Mouse (Mus musculus): ENCODE results near the gene Kdf1. TPM values are rescaled to one million over a fixed set of nuclear protein-coding genes. Genes with fewer than 3 reads are reported as not detected.

Gene Kdf1
- polyA plus RNA-seq, 1 experiment from 2014 or later, result 0.74 TPM

DNA sequence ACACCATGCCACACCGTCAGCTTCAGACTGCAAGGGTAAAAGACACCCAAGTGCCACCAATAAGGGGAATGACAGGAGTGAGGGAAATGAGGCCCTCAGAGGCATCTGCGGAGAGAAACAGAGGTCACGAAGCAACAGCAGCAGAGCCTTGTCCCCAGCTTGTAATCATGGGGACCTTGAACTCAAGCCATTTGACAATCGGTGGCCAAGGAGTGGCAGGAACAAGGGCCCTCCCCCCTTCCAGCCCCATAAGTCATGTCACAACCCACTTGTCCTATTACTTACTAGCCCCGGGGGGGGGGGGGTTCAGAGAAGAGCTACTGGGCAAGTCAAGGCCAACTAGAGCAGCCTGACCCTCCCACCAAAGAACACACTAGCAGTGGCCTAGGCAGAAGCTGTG is 17.9 kb downstream of the Kdf1 start:
- H3K9me3 ChIP-seq, result no peaks in the 10 kb centered on the region
- peaks cover 58% of the 10 kb centered on the region for H3K36me3 ChIP-seq
- H3K4me1 ChIP-seq (replicated peaks), result no peaks in the 10 kb centered on the region
- no peak overlapping the region for H3K9ac ChIP-seq
- ATAC-seq (ENCODE audit: low FRiP score, low read depth), result no peak
- no peak overlapping the region for H3K4me2 ChIP-seq
- H3K27ac ChIP-seq (replicated peaks), result no peak overlapping the region
- no peak overlapping the region for H3K4me3 ChIP-seq
- no peaks in the 10 kb centered on the region for H3K27me3 ChIP-seq
- 90% methylated on average over 5 of the region's 5 CpGs for WGBS

DNA sequence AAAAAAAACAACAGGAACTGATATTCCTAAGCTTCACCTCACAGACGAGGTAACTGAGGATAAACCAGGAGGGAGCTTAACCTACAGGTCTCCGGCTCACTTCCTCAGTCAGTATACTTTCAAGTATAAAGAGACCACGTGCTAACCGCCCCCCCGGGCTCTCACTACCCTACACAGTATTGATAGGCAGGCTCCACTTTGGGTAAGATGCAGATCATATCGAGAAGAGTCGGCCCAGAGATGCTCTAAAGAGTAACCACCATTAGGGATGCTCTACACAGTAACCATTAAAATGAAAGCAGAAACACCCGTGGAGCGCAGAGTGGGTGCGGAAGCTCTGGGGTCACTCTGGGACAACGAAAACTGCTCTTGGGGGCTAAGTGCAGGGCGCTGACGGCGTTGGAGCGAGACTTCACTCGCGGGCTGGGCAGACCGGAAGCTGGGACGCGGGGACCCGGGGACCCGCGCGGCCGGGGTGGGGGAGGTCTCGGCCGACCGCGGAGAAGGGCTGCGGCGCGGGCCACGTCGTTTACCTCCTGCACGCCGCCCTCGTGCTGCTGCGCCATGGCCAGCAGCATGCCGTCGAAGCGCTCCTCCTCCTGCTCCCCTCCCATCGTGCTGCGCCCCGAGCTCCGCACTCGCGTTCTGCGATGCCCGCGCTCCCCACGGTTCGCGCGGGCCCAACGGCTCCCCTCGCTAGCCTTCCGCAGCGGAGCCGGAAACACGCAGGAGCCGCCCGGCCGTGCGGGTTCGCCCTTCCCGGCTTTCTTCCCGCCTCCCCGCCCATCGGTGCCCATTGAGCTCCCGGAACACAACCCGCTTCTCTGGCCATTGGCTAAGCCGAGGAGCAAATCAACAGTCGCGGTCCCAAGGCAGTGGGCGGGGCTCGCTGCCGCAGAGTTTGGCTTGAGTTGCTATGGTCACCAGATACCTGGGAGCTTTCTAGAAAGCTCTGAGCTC is 26.8 kb downstream of the Kdf1 start, which contains the start of gene Nudc:
Nudc (minus strand) TSS at position 725 of the 960 bp plus-strand sequence.
- Histone ChIP-seq H3K4me3 (peak within 1 kb of the TSS; percentile 95), H3K4me1 (replicated peaks) (peaks cover 23% of the 10 kb centered on the region), H3K9me3 (no peaks in the 10 kb centered on the region), H3K27me3 (no peaks in the 10 kb centered on the region), H3K9ac (peak within 1 kb of the TSS; percentile 87), H3K27ac (replicated peaks) (peak within 1 kb of the TSS; percentile 88), H3K36me3 (peaks cover 15% of the 10 kb centered on the region; the same call in 1 of the 2 replicates), H3K4me2 (peak within 1 kb of the TSS; percentile 88)
- ATAC-seq (ENCODE audit: low FRiP score, low read depth), result peak; percentile 99
- under 1% methylated on average over 71 of the region's 77 CpGs for WGBS

DNA sequence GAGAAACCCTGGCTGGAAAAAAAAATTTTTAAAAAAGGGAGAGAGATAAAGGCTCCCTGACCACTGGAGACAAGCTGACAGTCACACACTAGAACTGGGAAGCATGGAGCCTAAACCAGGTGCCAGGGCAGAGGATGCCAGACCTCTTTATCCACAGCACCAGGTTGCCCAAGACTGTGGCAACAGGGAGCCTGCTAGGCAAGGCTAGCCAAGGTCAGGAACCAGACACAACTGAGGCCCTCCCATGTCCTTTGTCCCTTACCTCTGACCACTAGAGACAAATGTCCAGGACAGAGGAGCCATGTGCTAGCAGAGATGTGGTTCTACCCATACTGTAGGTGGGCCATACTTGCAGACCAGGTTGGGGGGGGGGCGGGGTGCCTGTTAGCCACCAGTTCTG is 33.3 kb downstream of the Kdf1 start:
- no peak overlapping the region for H3K4me2 ChIP-seq
- no peak for ATAC-seq (ENCODE audit: low FRiP score, low read depth)
- no peak overlapping the region for H3K9ac ChIP-seq
- H3K4me1 ChIP-seq (replicated peaks), result no peaks in the 10 kb centered on the region
- H3K9me3 ChIP-seq, result no peaks in the 10 kb centered on the region
- H3K27me3 ChIP-seq, result no peaks in the 10 kb centered on the region
- no peaks in the 10 kb centered on the region for H3K36me3 ChIP-seq
- no peak overlapping the region for H3K4me3 ChIP-seq
- H3K27ac ChIP-seq (replicated peaks), result no peak overlapping the region
- 88% methylated on average over 1 of the region's 1 CpGs for WGBS

DNA sequence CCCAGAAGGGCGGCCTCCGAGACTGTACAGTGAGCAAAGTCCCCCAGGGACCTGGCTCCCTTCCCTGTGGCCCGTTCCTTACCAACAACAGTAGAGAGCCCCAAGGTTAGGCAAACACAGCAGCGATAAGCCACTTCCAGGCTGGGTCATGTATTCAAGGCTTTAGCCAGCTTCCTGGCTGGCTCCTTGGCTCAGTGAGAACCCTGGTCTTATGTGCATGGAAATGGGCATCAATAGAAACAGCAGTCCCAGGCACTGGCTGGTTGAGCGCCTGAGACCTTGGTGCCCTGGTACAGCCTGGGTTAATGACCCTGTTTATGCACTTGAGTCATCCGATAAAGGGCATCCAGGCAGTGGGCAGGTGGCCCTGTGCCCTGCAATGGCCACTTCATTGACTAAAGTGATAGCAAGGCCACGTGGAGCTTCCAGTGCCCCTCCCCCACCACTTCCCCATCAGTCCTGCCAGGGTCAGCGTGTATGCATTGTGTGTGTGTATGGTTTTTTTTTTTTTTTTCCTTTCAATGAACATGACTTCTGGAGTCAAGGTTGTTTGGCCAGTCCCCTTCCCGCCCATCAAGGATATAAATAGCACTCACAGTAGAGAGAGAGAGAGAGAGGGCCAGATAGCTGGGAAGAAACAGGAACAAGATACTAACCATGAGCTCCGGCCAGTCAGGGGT is 34.1 kb downstream of the Kdf1 start, which contains the start of gene Nr0b2:
Nr0b2 (plus strand) TSS at position 609 of the 680 bp plus-strand sequence.
- no peaks in the 10 kb centered on the region for H3K4me1 ChIP-seq (replicated peaks)
- no peaks in the 10 kb centered on the region for H3K9me3 ChIP-seq
- H3K4me2 ChIP-seq, result no peak within 1 kb of the TSS
- H3K27ac ChIP-seq (replicated peaks), result no peak within 1 kb of the TSS
- WGBS, result 75% methylated on average over 10 of the region's 10 CpGs
- no peak within 1 kb of the TSS for H3K9ac ChIP-seq
- ATAC-seq (ENCODE audit: low FRiP score, low read depth), result no peak
- H3K36me3 ChIP-seq, result no peaks in the 10 kb centered on the region
- H3K4me3 ChIP-seq, result no peak within 1 kb of the TSS
- H3K27me3 ChIP-seq, result no peaks in the 10 kb centered on the region

DNA sequence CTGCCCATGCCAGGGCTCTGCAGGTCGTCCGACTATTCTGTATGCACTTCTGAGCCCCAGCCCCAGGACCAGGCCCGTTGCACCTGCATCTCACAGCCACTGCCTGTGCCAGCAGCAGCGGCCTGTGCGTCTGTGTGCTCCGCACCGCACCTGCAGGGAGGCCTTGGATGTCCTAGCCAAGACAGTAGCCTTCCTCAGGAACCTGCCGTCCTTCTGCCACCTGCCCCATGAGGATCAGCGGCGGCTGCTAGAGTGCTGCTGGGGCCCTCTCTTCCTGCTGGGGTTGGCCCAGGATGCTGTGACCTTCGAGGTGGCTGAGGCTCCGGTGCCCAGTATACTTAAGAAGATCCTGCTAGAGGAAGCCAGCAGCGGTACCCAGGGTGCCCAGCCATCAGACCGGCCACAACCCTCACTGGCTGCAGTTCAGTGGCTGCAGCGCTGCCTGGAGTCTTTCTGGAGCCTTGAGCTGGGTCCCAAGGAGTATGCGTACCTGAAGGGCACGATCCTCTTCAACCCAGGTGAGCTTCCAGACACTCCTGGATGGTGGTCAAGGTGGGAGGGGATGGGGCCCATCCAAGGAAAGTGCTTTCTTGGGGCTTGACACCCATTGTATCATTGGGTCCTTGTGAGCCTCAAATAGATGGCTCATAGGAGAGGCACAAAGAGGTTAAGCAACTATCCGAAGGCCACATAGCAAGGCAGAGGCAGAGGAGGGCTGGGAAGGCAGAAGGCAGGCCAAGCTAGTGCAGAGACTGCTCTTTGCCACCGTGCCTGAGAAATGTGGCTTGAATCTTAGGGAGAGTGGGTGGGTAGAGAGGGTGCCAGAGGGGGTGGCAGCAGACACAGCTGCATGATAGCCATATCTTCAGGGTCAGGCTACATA is 34.9 kb downstream of the Kdf1 start:
- 82% methylated on average over 19 of the region's 19 CpGs for WGBS
- Histone ChIP-seq H3K9me3 (no peaks in the 10 kb centered on the region), H3K4me3 (no peak overlapping the region), H3K27me3 (no peaks in the 10 kb centered on the region), H3K27ac (replicated peaks) (no peak overlapping the region), H3K36me3 (no peaks in the 10 kb centered on the region), H3K4me2 (no peak overlapping the region), H3K9ac (no peak overlapping the region), H3K4me1 (replicated peaks) (no peaks in the 10 kb centered on the region)
- no peak for ATAC-seq (ENCODE audit: low FRiP score, low read depth)

DNA sequence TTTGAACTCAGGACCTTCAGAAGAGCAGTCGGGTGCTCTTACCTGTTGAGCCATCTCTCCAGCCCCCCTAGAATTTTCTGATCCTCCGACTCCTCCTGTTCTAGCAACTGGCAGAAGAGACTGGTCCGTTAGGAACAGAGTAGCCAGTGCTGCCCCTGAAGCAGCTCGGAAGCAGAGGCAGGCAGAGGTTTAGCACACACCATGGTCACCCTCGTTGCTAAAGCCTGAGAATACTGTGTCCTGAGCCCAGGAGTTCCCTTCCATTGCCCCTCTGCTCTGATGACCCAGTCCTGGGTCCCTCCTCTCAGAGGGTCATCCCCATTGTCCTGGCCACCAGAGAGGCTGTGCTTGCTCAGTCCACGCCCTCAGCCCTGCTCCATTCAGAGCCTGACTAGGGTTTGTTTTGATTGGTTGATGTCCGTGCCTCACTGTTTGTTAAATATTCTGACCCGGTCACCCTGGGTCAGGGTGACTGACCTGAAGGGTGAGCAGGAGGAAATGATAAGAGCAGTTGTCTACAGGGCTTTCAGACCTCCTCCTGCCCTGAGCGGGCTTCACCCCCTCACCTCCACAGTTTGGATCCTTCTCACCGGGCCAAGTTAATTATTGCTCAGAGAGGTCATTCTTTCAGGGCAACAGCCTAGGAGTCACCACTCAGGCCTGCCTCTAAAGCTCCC is 38.4 kb downstream of the Kdf1 start:
- Histone ChIP-seq H3K36me3 (no peaks in the 10 kb centered on the region), H3K9me3 (no peaks in the 10 kb centered on the region), H3K4me2 (no peak overlapping the region), H3K4me1 (replicated peaks) (no peaks in the 10 kb centered on the region), H3K9ac (no peak overlapping the region), H3K27me3 (no peaks in the 10 kb centered on the region), H3K4me3 (no peak overlapping the region), H3K27ac (replicated peaks) (no peak overlapping the region)
- ATAC-seq (ENCODE audit: low FRiP score, low read depth), result no peak
- WGBS, result 27% methylated on average over 10 of the region's 10 CpGs

DNA sequence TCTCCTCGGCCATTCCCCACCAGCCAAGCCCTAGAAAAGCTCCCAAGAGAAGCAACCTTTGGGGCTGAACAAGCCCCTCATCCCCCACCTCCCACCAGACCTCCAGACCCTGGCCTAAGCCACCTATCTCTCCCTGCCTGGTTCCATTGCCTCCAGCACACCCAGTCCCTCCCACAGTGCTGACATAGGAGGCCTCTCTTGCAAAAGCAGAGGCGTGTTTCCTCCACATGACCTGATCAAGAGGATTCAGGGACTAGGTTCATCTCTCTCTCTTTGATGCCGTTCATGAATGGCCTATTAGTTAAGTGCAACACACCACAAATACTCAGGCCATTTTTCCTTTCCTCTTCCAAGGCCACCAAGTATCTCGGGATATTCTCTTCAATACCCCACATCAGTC is 41.1 kb downstream of the Kdf1 start:
- Histone ChIP-seq H3K9ac (no peak overlapping the region), H3K9me3 (no peaks in the 10 kb centered on the region), H3K36me3 (no peaks in the 10 kb centered on the region), H3K4me3 (no peak overlapping the region), H3K4me2 (no peak overlapping the region), H3K27ac (replicated peaks) (no peak overlapping the region), H3K4me1 (replicated peaks) (no peaks in the 10 kb centered on the region), H3K27me3 (no peaks in the 10 kb centered on the region)
- 83% methylated on average over 4 of the region's 4 CpGs for WGBS
- ATAC-seq (ENCODE audit: low FRiP score, low read depth), result no peak

DNA sequence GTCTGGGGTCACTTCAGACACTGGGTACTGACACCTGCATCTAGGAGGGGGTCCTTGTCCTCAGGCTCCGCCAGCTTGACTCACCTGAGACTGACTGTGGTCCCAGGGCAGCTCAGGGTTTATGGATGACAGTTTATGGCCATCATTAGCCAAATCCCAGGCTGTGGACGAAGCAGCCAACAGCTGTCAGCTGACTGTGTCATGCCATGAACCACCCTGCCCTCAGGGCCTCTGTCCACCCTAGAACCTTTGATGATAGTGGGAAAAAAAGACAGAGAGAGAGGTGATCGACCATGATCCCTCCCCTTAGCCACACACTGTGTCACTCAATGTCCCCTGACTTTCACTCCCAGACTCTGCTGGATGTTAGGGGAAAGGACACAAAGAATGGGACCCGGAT is 42.9 kb downstream of the Kdf1 start:
- Histone ChIP-seq H3K4me1 (replicated peaks) (no peaks in the 10 kb centered on the region), H3K4me2 (no peak overlapping the region), H3K4me3 (no peak overlapping the region), H3K9me3 (no peaks in the 10 kb centered on the region), H3K9ac (no peak overlapping the region), H3K27ac (replicated peaks) (no peak overlapping the region), H3K36me3 (no peaks in the 10 kb centered on the region), H3K27me3 (no peaks in the 10 kb centered on the region)
- WGBS, result 77% methylated on average over 4 of the region's 4 CpGs
- ATAC-seq (ENCODE audit: low FRiP score, low read depth), result no peak

DNA sequence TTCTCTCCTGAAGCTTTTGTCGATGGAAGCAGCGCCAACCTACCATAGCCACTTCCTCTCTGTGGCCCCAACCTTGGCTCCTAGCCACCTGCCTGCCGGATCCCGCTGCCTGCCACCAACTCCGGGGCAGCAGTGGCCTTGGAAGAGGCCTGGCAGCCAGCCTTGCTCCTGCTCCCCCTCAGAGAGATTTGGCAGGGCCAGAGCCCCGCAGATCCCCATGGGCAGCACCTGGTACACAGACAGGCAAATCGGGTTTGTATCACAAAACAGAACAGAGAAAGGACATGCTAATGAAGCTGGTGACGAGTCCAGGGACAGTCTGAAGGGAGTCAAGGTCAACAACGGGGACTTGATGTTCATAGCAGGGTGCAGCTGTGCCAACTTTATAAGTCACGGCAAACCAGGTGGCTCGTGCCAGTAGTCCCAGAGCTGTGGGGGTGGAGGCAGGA is 44.4 kb downstream of the Kdf1 start:
- no peak for ATAC-seq (ENCODE audit: low FRiP score, low read depth)
- no peak overlapping the region for H3K4me2 ChIP-seq
- H3K36me3 ChIP-seq, result no peaks in the 10 kb centered on the region
- H3K27me3 ChIP-seq, result no peaks in the 10 kb centered on the region
- H3K9me3 ChIP-seq, result no peaks in the 10 kb centered on the region
- no peaks in the 10 kb centered on the region for H3K4me1 ChIP-seq (replicated peaks)
- H3K9ac ChIP-seq, result no peak overlapping the region
- WGBS, result 59% methylated on average over 11 of the region's 11 CpGs
- H3K27ac ChIP-seq (replicated peaks), result no peak overlapping the region
- no peak overlapping the region for H3K4me3 ChIP-seq

DNA sequence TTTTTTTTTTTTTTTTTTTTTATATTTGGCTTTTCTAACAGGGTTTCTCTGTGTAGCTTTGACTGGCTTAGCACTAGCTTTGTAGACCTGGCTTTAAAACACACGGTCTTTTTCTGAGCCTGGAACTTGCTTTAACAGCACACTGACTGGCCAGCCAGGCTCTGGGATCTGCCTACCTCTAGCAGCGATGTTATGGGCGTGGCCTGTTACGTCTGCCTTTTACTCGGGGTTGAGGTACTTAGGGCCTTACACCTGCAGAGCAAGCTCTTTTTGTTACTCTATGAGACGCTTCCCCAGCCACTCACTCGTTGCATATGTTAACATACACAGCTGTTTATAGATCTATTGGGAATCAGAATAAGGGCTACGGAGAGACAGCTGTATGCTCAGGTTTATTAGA is 48.5 kb downstream of the Kdf1 start:
- 26% methylated on average over 8 of the region's 8 CpGs for WGBS
- Histone ChIP-seq H3K4me2 (no peak overlapping the region), H3K9ac (no peak overlapping the region), H3K4me1 (replicated peaks) (no peaks in the 10 kb centered on the region), H3K9me3 (no peaks in the 10 kb centered on the region), H3K36me3 (no peaks in the 10 kb centered on the region), H3K27ac (replicated peaks) (no peak overlapping the region), H3K4me3 (no peak overlapping the region), H3K27me3 (no peaks in the 10 kb centered on the region)
- no peak for ATAC-seq (ENCODE audit: low FRiP score, low read depth)

Measured in hindbrain, embryonic 15.5 days (tissue).